Mouse (Mus musculus) neural tube, embryonic 14.5 days (tissue): ENCODE data around the gene Chst15. TPM values are rescaled to one million over a fixed set of nuclear protein-coding genes. Genes with fewer than 3 reads are reported as not detected.

ENCODE experiments used
- ATAC-seq: fragments of 200-750 bp; cut with Nextera tagmentation; 2 replicates; pipeline ENCODE4 v1.8.0; 2017; ENCODE audit warnings: low read depth, mild to moderate bottlenecking, moderate TSS enrichment, moderate library complexity
- H3K27ac ChIP-seq: fragments of 300-500 bp; sonication (generic); 2 replicates; pipeline ENCODE4 v1.5.1; 2014; ENCODE audit warnings: low read depth, mild to moderate bottlenecking, control low read depth, low read length, moderate library complexity, mixed read lengths
- H3K27me3 ChIP-seq: fragments of 300-500 bp; sonication (generic); 2 replicates; pipeline ENCODE4 v1.6.1; 2014; ENCODE audit warnings: low read length; ENCODE audit not compliant: control insufficient read depth, insufficient read depth
- H3K36me3 ChIP-seq: fragments of 300-500 bp; sonication (generic); 2 replicates; pipeline ENCODE4 v1.6.1; 2014; ENCODE audit warnings: low read length, mixed read lengths; ENCODE audit not compliant: control insufficient read depth, insufficient read depth
- H3K4me1 ChIP-seq: fragments of 300-500 bp; sonication (generic); 2 replicates; pipeline ENCODE4 v1.6.1; 2014; ENCODE audit warnings: low read length; ENCODE audit not compliant: control insufficient read depth, insufficient read depth
- H3K4me2 ChIP-seq: fragments of 300-500 bp; sonication (generic); 2 replicates; pipeline ENCODE4 v1.6.1; 2014; ENCODE audit warnings: mild to moderate bottlenecking, low read depth, low read length, control low read depth
- H3K4me3 ChIP-seq: fragments of 300-500 bp; sonication (generic); 2 replicates; pipeline ENCODE4 v1.5.1; 2014; ENCODE audit warnings: low read depth, low read length, control low read depth, mixed read lengths
- H3K9ac ChIP-seq: fragments of 300-500 bp; sonication (generic); replicated peaks from 2 replicates; pipeline ENCODE4 v1.6.1; 2014; ENCODE audit warnings: low read depth, mild to moderate bottlenecking, control low read depth, low read length, mixed read lengths
- H3K9me3 ChIP-seq: fragments of 300-500 bp; sonication (generic); 2 replicates; pipeline ENCODE4 v1.6.1; 2016; ENCODE audit warnings: low read length; ENCODE audit not compliant: control insufficient read depth
- whole genome bisulfite sequencing: fragments of 180-500 bp; shearing (Covaris S2); extraction: QIAGEN DNeasy Blood & Tissue Kit; methylation state at CpG from one replicate; pipeline ENCODE4 v1.1.7; 2014; 5-methylcytosine and 5-hydroxymethylcytosine counted together
- polyA plus RNA-seq: library from polyadenylated mRNA; unstranded; fragments of >200 nt; fragmentation: Nextera tagmentation; extraction: Ambion mirVana; gene quantifications from 2 replicates; pipeline ENCODE4 v1.2.1, GENCODE M21; 2014

Chst15 gene
- polyA plus RNA-seq, 1 experiment from 2014 or later = 16.7 TPM

DNA sequence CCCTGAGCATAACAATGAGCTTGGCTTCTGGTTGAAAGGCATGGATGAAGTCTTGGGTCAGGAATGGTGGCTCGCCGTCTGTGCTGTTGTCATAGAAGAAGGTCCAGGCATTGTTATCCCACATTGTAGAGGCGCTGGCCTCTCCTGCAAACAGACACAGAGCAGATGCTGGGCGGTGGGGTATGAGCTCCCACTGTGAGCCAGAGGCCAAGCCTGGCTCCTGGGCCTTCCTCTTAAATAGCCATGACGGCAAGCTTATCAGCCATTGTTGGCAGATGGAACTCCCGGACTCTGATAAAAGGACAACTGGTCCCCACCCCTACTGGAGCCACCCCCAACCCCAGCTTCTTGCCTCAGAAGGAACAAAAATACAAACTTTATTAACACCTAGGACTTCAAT is 54.3 kb downstream of the Chst15 start:
- peaks cover 12% of the 10 kb centered on the region; the same call in 1 of the 2 replicates for H3K4me1 ChIP-seq
- peak; percentile 12; the same call in 1 of the 2 replicates for ATAC-seq
- WGBS = 18% methylated on average over 6 of the region's 6 CpGs

DNA sequence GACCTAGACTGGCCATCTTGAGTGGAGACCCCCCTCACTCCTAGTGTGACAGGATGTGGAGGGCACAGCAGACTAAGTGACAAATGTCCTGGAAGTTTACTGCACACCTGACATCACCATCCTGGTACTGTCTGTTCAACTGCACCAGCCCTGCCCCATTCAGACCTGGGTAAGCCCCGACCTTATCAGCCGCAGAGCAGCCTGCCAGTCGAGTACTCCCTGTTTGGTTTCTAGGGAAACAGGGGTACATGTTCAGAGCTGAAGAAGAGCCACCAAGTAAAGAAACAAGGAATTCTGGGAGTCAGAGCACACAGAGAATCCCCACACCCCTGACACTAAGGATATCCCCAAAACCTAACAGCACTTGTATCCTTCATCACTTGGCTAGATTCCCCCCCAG is 55.1 kb downstream of the Chst15 start:
- 44% methylated on average over 3 of the region's 3 CpGs for WGBS
- H3K27ac ChIP-seq = no peak overlapping the region

More for the DNA sequence above, 54.3 kb downstream of the Chst15 start:
- Histone ChIP-seq H3K36me3 (peaks cover 5% of the 10 kb centered on the region; the same call in 1 of the 2 replicates), H3K27me3 (no peaks in the 10 kb centered on the region), H3K9me3 (no peaks in the 10 kb centered on the region), H3K27ac (no peak overlapping the region), H3K9ac (no peak overlapping the region), H3K4me2 (no peak overlapping the region), H3K4me3 (no peak overlapping the region)

DNA sequence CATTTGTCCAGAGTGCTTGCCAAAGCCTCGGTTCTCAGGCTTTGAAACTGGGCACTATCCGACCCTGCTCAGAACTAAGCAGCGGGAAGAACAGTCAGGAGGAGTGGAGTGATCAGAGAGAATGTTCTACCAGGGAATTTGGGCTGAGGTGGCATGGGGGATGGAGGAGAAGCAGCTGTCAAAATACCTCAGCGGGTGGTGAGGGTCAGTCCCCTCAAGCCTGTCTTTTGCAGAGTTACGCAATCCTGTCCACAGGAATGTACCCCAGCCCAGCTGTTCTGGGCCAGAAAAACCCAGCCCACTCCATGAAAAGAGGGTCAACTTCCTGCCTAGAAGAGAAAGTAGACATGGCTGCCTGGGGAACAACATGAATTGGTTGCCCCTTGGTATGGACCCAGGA is 56.4 kb downstream of the Chst15 start:
- no peak for ATAC-seq
- H3K27ac ChIP-seq = no peak overlapping the region
- H3K4me3 ChIP-seq = no peak overlapping the region
- H3K4me2 ChIP-seq = no peak overlapping the region
- H3K27me3 ChIP-seq = no peaks in the 10 kb centered on the region
- WGBS = 79% methylated on average over 5 of the region's 5 CpGs
- H3K4me1 ChIP-seq = peaks cover 13% of the 10 kb centered on the region; the same call in 1 of the 2 replicates
- no peaks in the 10 kb centered on the region for H3K36me3 ChIP-seq
- no peak overlapping the region for H3K9ac ChIP-seq
- no peaks in the 10 kb centered on the region for H3K9me3 ChIP-seq

More for the DNA sequence above, 55.1 kb downstream of the Chst15 start:
- no peak overlapping the region for H3K9ac ChIP-seq
- no peak for ATAC-seq
- H3K4me2 ChIP-seq = no peak overlapping the region
- H3K36me3 ChIP-seq = peaks cover 5% of the 10 kb centered on the region; the same call in 1 of the 2 replicates
- no peaks in the 10 kb centered on the region for H3K27me3 ChIP-seq
- H3K9me3 ChIP-seq = no peaks in the 10 kb centered on the region
- H3K4me3 ChIP-seq = no peak overlapping the region
- H3K4me1 ChIP-seq = peaks cover 13% of the 10 kb centered on the region; the same call in 1 of the 2 replicates

DNA sequence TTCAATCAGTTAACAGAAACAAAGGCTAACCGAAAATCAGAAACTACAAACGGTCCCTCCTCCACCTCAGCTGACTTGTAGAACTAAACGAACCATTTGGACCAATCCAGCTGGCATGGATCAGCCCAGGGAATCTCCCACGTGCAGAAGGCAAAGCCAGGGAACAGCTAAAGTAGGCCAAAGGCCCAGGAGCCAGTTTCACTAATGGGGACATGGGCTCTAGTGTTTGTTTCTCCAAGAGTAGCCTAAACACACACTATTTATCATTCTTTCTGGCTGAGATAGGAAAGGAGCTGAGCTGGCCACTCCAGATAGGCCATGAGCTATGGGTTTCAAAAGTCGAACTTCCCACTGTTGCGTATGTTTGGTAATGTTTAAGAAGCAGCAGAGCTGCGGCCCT is 58.2 kb downstream of the Chst15 start:
- Histone ChIP-seq H3K27ac (peak overlapping the region; percentile 13; the same call in 1 of the 2 replicates), H3K4me3 (no peak overlapping the region), H3K4me1 (peaks cover 13% of the 10 kb centered on the region; the same call in 1 of the 2 replicates), H3K4me2 (no peak overlapping the region), H3K36me3 (no peaks in the 10 kb centered on the region), H3K9me3 (no peaks in the 10 kb centered on the region), H3K27me3 (no peaks in the 10 kb centered on the region), H3K9ac (no peak overlapping the region)
- 40% methylated on average over 7 of the region's 7 CpGs for WGBS
- no peak for ATAC-seq

DNA sequence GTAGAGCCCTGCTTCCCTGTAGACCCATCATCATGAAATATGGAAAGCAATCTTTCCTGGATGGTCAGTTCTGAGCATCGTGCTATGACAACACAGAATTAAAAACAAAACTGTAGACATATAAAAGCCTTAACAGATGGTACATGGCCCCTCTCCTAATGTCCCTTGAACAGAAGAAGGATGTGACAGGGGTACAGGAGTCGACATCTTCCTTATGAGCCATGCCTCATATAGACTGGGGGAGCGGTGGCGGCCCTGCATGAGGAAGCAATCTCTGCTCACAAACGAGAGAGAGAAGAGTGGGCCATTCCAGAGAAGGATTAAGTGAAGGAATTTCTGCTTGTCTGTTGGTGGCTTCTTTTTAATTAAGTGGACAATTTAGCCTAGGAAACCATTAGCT is 58.8 kb downstream of the Chst15 start:
- H3K27ac ChIP-seq = peak overlapping the region; percentile 13; the same call in 1 of the 2 replicates
- 30% methylated on average over 5 of the region's 5 CpGs for WGBS

DNA sequence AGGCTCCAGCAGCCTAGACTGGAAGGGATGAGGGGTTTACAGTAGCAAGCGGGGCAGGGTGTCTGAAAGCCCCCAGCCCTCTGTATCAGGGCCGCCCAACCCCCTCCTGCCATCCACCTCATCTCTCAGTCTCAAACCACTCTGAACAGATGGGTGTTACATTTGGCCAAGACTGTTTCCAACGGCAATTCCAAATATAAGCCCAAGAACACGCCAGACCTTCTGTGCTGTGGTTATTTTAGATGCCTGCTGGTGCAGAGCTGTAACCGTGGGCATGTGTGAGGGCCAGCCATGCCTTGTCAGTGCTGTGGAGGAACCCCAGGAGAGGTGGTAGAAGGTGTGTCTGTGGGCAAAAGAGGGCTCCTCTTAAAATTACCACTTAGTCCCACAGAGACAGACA is 63.5 kb downstream of the Chst15 start:
- H3K4me2 ChIP-seq = no peak overlapping the region
- no peaks in the 10 kb centered on the region for H3K27me3 ChIP-seq
- no peak for ATAC-seq
- peaks cover 9% of the 10 kb centered on the region for H3K4me1 ChIP-seq
- WGBS = 80% methylated on average over 5 of the region's 5 CpGs
- H3K27ac ChIP-seq = no peak overlapping the region
- no peaks in the 10 kb centered on the region for H3K36me3 ChIP-seq
- H3K9ac ChIP-seq = no peak overlapping the region
- H3K9me3 ChIP-seq = no peaks in the 10 kb centered on the region
- H3K4me3 ChIP-seq = no peak overlapping the region

More for the DNA sequence above, 58.8 kb downstream of the Chst15 start:
- H3K9me3 ChIP-seq = no peaks in the 10 kb centered on the region
- H3K9ac ChIP-seq = no peak overlapping the region
- peaks cover 13% of the 10 kb centered on the region; the same call in 1 of the 2 replicates for H3K4me1 ChIP-seq
- H3K4me3 ChIP-seq = no peak overlapping the region
- no peaks in the 10 kb centered on the region for H3K27me3 ChIP-seq
- ATAC-seq = peak; percentile 36; the same call in 1 of the 2 replicates
- H3K4me2 ChIP-seq = no peak overlapping the region
- no peaks in the 10 kb centered on the region for H3K36me3 ChIP-seq

DNA sequence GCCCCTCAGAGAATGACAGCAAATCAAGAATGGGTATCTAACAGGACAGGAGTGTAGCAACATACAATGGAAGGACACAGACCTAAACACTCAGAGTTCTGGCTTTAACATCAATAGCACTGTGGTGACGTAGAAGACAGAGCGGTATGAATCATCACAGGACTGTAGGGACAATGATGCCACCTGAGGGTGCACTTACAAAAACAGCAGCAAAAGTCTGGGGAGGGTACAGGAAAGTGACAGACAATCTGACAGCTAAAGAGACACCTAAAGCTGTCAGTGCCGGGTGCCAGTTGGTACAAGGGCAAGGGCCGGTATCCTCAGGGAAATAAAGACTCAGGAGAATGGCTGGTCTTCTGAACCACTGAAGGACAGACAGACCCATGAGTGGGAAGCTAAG is 64.0 kb downstream of the Chst15 start:
- Histone ChIP-seq H3K36me3 (no peaks in the 10 kb centered on the region), H3K27me3 (no peaks in the 10 kb centered on the region), H3K4me1 (peaks cover 10% of the 10 kb centered on the region), H3K9me3 (no peaks in the 10 kb centered on the region), H3K4me3 (no peak overlapping the region), H3K4me2 (no peak overlapping the region), H3K9ac (no peak overlapping the region), H3K27ac (no peak overlapping the region)
- 91% methylated on average over 4 of the region's 4 CpGs for WGBS
- ATAC-seq = no peak

DNA sequence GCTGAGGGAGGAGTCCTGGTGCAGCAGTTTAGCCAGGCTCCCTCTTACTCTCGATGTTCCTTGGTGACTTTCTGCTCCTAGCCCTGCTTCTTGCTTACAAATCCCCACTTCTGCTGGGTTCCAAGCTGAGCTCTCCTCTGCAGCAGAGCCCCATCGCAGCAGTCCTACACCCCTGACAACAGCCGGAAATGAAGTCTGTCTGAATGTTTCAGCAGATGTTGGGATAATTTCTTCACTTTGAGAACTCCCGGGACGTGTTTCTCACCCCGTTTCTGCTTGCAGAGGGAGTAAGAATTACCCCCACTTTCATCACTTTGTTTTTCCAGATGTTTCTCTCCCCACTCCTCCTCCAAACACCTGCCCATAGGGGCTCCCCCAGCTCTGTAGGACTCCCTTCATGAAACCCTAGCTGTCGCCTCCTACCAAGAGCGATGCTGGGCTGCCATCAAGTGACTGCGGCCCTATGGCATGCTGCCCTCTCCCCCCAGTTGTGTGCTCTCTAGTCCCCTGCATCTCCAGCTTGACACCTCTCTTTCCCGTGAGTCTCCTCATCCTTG is 67.4 kb downstream of the Chst15 start:
- WGBS = 68% methylated on average over 10 of the region's 10 CpGs
- H3K36me3 ChIP-seq = no peaks in the 10 kb centered on the region
- H3K4me3 ChIP-seq = no peak overlapping the region
- H3K9ac ChIP-seq = no peak overlapping the region
- peaks cover 22% of the 10 kb centered on the region for H3K4me1 ChIP-seq
- no peak for ATAC-seq
- no peak overlapping the region for H3K27ac ChIP-seq
- H3K27me3 ChIP-seq = no peaks in the 10 kb centered on the region
- no peaks in the 10 kb centered on the region for H3K9me3 ChIP-seq
- H3K4me2 ChIP-seq = no peak overlapping the region

DNA sequence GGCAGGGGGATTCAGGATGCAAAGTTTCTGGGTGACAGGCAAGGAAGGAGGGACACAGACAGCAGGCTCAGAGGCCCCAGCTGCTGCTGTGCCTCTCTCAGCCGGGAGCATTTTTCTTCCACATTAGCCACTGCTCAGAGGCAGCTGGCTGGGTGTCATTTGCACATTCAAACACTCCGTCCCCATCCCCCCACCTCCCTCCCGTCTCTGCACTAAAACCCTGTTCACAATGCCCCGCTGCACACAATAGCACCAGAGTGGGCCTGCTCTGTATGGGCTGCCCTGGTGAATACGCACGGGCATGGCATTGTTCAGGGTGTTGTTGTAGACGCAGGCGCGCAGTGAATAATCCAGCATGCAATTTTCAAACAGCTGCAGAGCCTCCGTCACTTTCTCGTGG is 69.5 kb downstream of the Chst15 start:
- no peak overlapping the region for H3K4me3 ChIP-seq
- no peak overlapping the region for H3K4me2 ChIP-seq
- no peaks in the 10 kb centered on the region for H3K27me3 ChIP-seq
- H3K36me3 ChIP-seq = no peaks in the 10 kb centered on the region
- H3K27ac ChIP-seq = peak overlapping the region; percentile 66
- H3K9ac ChIP-seq = no peak overlapping the region
- 9% methylated on average over 11 of the region's 11 CpGs for whole genome bisulfite sequencing
- peak; percentile 93 for ATAC-seq
- H3K4me1 ChIP-seq = peaks cover 22% of the 10 kb centered on the region
- no peaks in the 10 kb centered on the region for H3K9me3 ChIP-seq
